Mouse (Mus musculus): ENCODE data around the gene Serpina1c. TPM values are rescaled to one million over a fixed set of nuclear protein-coding genes. Genes with fewer than 3 reads are reported as not detected.
"Not testable (repeated sequence)": the region's sequence is repeated elsewhere in the genome, so short reads cannot be mapped to it uniquely, and the experiment has no call there.

Serpina1c gene
- not detected for total RNA-seq (2021)
- long read RNA-seq, experiment 1 = 0 reads
- long read RNA-seq, experiment 2 = 0 reads

DNA sequence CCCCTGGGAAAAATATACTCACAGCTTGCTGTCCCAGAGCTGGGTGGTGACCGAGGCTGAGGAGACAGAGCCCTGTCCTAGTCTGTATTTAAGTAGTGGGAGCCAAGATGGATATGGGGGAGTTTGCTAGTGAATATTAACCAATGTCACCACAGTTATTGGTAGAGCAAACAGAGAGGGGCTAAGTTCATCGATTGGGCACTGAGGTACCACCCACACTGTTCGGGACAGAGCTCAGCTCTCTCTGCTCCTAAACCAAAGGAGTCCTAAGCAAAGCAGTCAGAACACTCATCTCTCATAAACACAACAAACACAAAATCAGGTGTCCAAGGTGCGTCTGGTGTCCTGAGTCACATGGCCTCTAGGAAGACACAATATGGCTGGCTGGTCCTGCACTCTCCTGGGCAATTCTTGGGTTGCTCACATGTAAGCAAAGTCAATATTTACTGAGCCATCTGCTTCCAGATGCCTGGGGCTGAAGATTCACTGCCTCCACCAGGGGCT lies at the start of gene Serpina1c:
Serpina1c (minus strand) TSS at position 51 of the 504 bp plus-strand sequence.
- not testable (repeated sequence) for H3K27ac ChIP-seq; DNase-seq (ENCODE audit: low spot score in 2 of 2); H3K4me3 ChIP-seq

DNA sequence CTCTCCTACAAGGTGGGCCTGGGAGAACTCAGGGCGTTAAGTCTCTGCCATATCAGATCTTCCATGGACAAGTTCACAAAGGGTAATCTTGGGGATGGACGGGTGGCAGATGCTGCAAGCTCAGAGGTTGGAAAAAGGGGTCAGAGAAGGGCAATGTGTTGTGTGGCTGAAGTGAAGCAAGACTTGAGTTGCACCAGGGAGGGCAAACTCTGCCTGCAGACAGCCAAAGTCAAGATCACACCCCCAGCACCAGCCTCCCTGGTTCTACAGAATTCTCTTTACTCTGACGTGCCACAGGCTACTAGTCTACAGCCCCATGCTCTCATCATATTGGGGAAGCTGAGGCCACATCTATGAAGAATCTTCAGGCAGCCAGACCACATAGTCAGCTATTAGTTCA lies 48.3 kb upstream of the Serpina1c start:
- DNase-seq (ENCODE audit: low spot score in 2 of 2); H3K4me3 ChIP-seq; H3K27ac ChIP-seq: not testable (repeated sequence)

DNA sequence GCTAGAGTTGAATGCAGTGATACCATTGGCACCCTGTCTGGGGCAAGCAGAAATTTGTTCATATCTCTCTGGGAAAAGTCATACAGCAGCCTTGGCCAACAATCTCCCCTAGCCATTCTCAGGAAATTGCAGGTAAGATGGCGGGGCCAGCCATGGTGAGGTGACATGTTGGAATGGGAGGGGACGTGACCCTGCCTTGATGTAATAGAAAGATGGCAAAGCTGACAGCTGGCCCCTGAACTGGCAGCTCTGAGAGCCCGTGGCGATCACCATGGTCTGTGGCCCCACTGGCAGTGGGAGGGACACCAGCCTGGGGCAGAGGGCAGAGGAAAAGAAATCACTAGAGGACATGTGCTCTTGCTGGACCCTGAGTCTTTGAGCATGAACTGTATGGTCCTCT lies 41.6 kb upstream of the Serpina1c start:
- Histone ChIP-seq H3K27ac (no peak overlapping the region), H3K4me3 (no peak overlapping the region)
- no peak for DNase-seq (ENCODE audit: low spot score in 2 of 2)
- TF ChIP-seq CTCF (conservative IDR thresholded peaks at IDR 0.05) = no peak

DNA sequence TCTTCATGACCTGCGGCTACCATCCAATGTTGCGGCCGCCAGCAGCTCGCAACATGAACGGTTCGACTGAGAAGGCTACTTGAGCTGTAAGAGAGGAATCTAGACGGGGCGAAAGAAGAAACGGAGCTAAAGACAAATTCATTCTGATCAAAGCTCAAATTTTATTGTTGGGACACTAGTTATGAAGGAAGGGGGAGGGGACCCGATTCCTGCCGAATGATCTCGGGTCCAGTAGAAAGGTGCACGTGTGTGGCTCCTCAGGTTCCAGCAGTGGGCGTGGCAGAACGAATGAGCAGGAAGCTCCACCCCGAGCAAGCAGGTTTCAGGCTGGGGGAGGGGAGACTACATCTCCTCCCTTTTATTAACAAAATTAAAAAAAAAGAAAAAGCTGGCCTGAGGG lies 4.5 kb upstream of the Serpina1c start:
- not testable (repeated sequence) for DNase-seq (ENCODE audit: low spot score in 2 of 2); H3K27ac ChIP-seq; H3K4me3 ChIP-seq

DNA sequence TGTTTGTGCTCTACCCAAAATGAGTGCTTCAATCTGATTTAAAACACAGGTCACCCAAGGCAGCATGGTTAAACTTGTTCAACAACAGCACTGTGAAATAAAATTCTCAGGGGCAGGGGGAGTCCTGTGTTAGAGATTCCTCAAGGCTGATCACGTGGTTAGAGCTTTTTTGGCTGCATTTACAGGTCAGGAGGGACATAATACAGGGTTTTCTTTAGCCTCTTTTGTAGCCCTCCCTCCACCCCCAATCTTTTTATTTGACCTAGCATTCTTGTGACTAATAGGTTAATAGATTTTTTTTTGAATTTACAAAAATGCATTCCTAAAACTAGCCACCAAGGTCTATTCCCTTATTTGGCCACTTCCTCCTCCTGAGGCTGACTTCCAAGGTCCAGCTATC lies 3.1 kb upstream of the Serpina1c start:
- H3K27ac ChIP-seq; DNase-seq (ENCODE audit: low spot score in 2 of 2); H3K4me3 ChIP-seq: not testable (repeated sequence)

DNA sequence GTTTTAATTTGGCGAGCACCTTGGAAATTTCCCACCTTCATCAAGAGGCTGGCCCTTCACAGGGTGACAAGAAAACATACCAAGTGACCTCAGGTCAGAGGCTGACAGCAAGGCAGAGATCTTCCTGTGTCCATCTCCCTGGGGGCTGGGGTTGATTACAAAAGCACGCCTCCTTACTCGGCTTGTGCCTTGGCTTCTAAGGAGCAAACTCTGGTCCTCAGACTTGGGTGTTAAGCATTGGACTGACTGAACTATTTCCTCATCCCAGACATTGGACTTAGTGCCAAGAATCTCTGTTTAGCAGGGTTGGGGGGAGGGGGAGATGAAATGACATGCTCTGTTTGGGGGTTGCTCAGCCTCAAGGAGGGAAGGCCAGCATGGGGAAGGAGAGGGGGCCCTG lies 2.8 kb downstream of the Serpina1c start:
- H3K4me3 ChIP-seq; DNase-seq (ENCODE audit: low spot score in 2 of 2); H3K27ac ChIP-seq: not testable (repeated sequence)

DNA sequence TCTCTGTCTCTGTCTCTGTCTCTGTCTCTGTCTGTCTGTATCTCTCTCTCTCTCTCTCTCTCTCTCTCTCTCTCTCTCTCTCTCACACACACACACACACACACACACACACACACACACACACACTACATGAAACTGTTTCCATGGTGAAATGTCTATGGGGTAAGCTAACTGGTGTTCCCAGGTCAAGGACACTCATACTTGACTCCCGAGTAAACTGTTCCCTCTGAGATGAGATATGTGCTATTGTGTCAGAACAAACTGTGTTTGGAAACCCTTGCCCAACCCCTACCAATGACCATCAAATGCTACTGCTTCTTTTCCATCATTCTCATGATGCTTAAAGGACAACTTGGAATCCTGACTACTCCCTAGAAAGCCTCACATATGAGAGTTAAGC lies 37.8 kb downstream of the Serpina1c start:
- not testable (repeated sequence) for H3K4me3 ChIP-seq; DNase-seq (ENCODE audit: low spot score in 2 of 2); H3K27ac ChIP-seq

DNA sequence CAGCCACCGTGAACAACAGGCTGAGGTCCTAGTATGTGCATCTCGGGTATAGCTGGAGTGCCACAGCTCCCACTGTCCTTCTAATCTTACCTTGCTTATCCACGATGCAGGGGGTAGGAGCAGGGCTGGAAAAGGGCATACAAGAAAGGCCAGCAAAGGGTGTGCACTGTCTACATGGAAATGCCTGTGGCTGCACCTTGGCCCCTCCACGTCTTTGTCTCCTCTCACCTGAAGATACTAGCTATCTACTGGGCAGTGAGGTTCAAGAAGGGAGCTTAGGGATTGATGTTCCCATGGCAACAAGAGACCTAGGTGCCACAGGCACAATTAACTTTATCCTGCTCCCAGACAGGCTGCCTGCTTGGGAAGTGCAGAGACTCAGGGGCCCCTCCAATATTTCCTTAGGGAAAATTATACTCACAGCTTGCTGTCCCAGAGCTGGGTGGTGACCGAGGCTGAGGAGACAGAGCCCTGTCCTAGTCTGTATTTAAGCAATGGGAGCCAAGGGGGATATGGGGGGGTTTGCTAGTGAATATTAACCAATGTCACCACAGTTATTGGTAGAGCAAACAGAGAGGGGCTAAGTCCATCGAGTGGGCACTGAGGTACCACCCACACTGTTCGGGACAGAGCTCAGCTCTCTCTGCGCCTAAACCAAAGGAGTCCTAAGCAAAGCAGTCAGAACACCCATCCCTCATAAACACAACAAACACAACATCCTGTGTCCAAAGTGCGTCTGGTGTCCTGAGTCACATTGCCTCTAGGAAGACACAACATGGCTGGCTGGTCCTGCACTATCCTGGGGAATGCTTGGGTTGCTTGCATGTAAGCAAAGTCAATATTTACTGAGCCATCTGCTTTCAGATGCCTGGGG lies 41.3 kb downstream of the Serpina1c start, which contains the start of gene Serpina1a:
Serpina1a (minus strand) TSS at position 462 of the 874 bp plus-strand sequence.
- not testable (repeated sequence) for H3K27ac ChIP-seq; H3K4me3 ChIP-seq; DNase-seq (ENCODE audit: low spot score in 2 of 2)

DNA sequence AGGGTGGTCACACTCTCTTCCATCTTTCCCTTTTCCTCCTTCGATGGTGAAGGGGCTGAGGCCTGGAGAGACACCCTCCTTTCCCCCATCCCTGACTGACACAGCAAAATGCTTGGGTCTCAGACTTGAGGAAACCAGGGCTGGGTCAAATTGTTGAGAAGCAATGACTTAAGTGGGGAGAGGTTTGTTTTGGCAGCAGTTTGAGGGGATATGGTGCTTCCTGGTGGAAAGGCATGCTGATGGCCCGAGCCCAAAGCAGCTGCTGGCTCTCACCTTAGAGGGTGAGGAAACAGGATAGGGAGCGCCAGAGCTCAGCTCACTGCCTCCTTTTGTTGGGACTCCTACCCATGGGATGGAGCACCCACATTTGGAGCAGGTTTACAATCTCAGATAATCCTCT lies 43.7 kb downstream of the Serpina1c start:
- Histone ChIP-seq H3K4me3 (no peak overlapping the region), H3K27ac (no peak overlapping the region)
- no peak for DNase-seq (ENCODE audit: low spot score in 2 of 2)
- no peak for TF ChIP-seq CTCF (conservative IDR thresholded peaks at IDR 0.05)

DNA sequence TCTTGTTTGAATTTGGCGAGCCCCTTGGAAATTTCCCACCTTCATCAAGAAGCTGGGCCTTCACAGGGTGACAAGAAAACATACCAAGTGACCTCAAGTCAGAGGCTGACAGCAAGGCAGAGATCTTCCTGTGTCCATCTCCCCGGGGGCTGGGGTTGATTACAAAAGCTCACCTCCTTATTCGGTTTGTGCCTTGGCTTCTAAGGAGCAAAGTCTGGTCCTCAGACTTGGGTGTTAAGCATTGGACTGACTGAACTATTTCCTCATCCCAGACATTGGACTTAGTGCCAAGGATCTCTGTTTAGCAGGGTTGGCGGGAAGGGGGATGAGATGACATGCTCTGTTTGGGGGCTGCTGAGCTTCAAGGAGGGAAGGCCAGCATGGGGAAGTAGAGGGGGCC lies 44.1 kb downstream of the Serpina1c start:
- not testable (repeated sequence) for H3K27ac ChIP-seq; DNase-seq (ENCODE audit: low spot score in 2 of 2); H3K4me3 ChIP-seq

DNA sequence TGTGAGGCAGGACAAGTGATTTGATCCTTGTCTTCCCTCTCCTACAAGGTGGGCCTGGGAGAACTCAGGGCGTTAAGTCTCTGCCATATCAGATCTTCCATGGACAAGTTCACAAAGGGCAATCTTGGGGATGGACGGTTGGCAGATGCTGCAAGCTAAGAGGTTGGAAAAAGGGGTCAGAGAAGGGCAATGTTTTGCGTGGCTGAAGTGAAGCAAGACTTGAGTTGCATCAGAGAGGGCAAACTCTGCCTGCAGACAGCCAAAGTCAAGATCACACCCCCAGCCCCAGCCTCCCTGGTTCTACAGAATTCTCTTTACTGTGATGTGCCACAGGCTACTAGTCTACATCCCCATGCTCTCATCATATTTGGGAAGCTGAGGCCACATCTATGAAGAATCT lies 45.1 kb downstream of the Serpina1c start:
- not testable (repeated sequence) for DNase-seq (ENCODE audit: low spot score in 2 of 2); H3K27ac ChIP-seq; H3K4me3 ChIP-seq

DNA sequence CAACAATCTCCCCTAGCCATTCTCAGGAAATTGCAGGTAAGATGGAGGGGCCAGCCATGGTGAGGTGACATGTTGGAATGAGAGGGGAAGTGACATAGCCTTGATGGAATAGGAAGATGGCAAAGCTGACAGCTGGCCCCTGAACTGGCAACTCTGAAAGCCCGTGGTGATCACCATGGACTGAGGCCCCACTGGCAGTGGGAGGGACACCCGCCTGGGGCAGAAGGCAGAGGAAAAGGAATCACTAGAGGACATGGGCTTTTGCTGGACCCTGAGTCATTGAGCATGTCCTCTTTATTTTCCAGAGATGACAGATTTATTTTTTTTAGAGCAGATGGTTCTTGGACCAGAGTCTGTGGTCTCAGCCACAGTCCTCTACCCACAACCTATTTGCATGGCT lies 51.7 kb downstream of the Serpina1c start:
- not testable (repeated sequence) for H3K4me3 ChIP-seq; H3K27ac ChIP-seq; DNase-seq (ENCODE audit: low spot score in 2 of 2)

Other genes starting within 250 kb of the Serpina1c start
- gene Serpina6, start 247.7 kb downstream of the Serpina1c start, total RNA-seq (2021) = not detected
- gene Serpina16, start 228.7 kb downstream of the Serpina1c start, total RNA-seq (2021) = not detected
- gene Serpina1f, start 209.4 kb downstream of the Serpina1c start, total RNA-seq (2021) = not detected
- gene Serpina1d, start 131.3 kb downstream of the Serpina1c start, total RNA-seq (2021) = not detected
- gene Serpina1b, start 74.5 kb downstream of the Serpina1c start, total RNA-seq (2021) = not detected
- gene Serpina1a, start 41.3 kb downstream of the Serpina1c start, total RNA-seq (2021) = not detected
- gene Serpina1e, start 54.1 kb upstream of the Serpina1c start, total RNA-seq (2021) = not detected
- not detected for gene Serpina11, start 85.1 kb upstream of the Serpina1c start, total RNA-seq (2021)
- not detected for gene Serpina9, start 108.9 kb upstream of the Serpina1c start, total RNA-seq (2021)
- under 1 TPM in 1 of 2 experiments, not detected in 1; 0.13 TPM for gene Serpina12, start 139.6 kb upstream of the Serpina1c start, total RNA-seq (2021)
- not detected for gene Serpina5, start 196.2 kb upstream of the Serpina1c start, total RNA-seq (2021)
- gene Serpina3a, start 207.8 kb upstream of the Serpina1c start, total RNA-seq (2021) = not detected
- not detected for gene Serpina3b, start 223.1 kb upstream of the Serpina1c start, total RNA-seq (2021)
- under 1 TPM; 0.23 to 0.37 TPM for gene Serpina3c, start 249.0 kb upstream of the Serpina1c start, total RNA-seq (2021)

Data from layer of hippocampus, adult 2 months (tissue).